Mouse (Mus musculus): ENCODE measurements around the gene Kif26b. TPM values are rescaled to one million over a fixed set of nuclear protein-coding genes. Genes with fewer than 3 reads are reported as not detected.
A peak's percentile ranks its signal among the peaks of the same experiment; 100 is the strongest.

Gene Kif26b
- total and polyA plus RNA-seq, 3 experiments: 0.86 to 3.0 (median 2.4) TPM

DNA sequence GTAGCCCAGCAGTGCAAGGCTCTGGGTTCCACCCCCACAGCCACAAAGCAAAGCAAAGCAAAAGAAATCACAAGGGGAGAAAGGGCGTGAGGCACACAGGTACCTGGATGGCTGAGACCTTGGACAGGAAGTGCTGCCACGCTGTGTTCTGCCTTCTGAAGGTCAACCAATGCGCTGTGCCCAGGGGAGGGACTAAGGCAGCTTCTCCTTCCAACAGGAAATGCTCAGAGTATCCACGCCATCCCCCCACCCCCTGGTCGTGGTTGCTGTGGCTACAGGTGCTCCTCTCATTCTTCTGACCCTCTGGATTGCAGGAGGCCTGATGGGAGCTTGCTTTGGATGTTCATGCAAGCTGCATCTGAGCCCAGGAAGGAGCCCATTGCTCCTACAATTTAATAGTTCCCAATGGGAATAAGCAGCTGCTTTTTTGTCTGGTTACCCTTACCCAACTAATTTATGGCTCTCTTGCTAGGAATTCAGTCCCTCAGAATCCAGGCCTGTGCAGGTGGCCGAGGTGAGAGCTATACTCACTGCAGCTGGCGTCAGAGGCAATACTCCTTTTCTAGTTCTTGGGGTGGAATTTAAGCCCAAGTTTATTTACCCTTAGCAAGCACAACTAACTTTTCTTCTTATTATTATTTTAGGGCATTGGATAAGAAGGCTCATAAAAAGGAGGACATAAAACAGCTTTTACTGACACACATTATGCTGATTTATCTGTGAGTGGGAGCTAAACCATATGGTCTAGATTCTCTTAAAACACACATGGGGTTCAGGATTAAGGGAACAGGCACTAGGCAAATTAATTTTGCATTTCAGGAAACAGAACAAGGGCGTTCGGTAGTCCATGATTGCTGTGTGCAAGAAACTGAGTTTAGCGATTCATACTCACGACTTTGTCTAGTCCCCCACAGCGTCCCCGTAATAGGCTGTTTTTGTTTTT is 61.6 kb downstream of the Kif26b start:
- Histone ChIP-seq H3K36me3 (ENCODE audit: control insufficient read depth, insufficient read depth, low read length) (no peaks in the 10 kb centered on the region), H3K27ac (no peak overlapping the region), H3K4me3 (no peak overlapping the region), H3K79me2 (replicated peaks; ENCODE audit: control insufficient read depth, insufficient read depth, low read length) (no peaks in the 10 kb centered on the region), H3K9ac (ENCODE audit: low read depth, low read length) (no peak overlapping the region), H3K27me3 (ENCODE audit: control insufficient read depth, insufficient read depth, low read length) (no peaks in the 10 kb centered on the region), H3K4me1 (ENCODE audit: control insufficient read depth, insufficient read depth, low read length) (no peaks in the 10 kb centered on the region)
- DNase-seq: no peak
- WGBS: 71% methylated on average over 13 of the region's 13 CpGs
- TF ChIP-seq EP300 (IDR thresholded peaks at IDR 0.05; ENCODE audit: insufficient read depth, low read depth, low read length) (no peak), CTCF (IDR thresholded peaks at IDR 0.05) (no peak), POLR2A (IDR thresholded peaks at IDR 0.05; ENCODE audit: insufficient read depth, low read depth, low read length) (no peak)
- intact Hi-C loops (cut with DNase I): no loop called here

DNA sequence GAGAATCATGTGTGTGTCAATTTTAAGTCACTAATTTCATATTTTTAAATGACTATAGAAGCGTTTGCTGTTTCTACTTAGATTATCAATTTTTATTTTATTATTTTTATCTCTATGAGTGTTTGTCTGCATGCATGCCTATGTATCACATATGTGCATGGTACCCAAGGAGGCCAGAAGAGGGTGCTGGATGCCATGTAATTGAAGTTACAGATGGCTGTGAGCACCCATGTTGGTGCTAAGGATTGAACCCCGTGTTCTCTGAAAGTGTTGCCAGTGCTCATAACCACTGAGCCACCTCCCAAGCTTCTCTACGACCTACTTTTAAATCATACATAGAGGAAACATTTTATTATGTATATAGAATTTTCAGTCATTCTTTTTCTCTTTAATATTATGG is 68.2 kb downstream of the Kif26b start:
- no peak overlapping the region for H3K27ac ChIP-seq
- H3K79me2 ChIP-seq (replicated peaks; ENCODE audit: control insufficient read depth, insufficient read depth, low read length): no peaks in the 10 kb centered on the region
- no peaks in the 10 kb centered on the region for H3K4me1 ChIP-seq (ENCODE audit: control insufficient read depth, insufficient read depth, low read length)
- no peak overlapping the region for H3K9ac ChIP-seq (ENCODE audit: low read depth, low read length)
- H3K27me3 ChIP-seq (ENCODE audit: control insufficient read depth, insufficient read depth, low read length): no peaks in the 10 kb centered on the region
- intact Hi-C loops (cut with DNase I): no loop called here
- no peak for DNase-seq
- no peaks in the 10 kb centered on the region for H3K36me3 ChIP-seq (ENCODE audit: control insufficient read depth, insufficient read depth, low read length)
- WGBS: 94% methylated on average over 3 of the region's 3 CpGs
- no peak for TF ChIP-seq EP300 (IDR thresholded peaks at IDR 0.05; ENCODE audit: insufficient read depth, low read depth, low read length)
- TF ChIP-seq POLR2A (IDR thresholded peaks at IDR 0.05; ENCODE audit: insufficient read depth, low read depth, low read length): no peak
- TF ChIP-seq CTCF (IDR thresholded peaks at IDR 0.05): no peak
- H3K4me3 ChIP-seq: no peak overlapping the region

DNA sequence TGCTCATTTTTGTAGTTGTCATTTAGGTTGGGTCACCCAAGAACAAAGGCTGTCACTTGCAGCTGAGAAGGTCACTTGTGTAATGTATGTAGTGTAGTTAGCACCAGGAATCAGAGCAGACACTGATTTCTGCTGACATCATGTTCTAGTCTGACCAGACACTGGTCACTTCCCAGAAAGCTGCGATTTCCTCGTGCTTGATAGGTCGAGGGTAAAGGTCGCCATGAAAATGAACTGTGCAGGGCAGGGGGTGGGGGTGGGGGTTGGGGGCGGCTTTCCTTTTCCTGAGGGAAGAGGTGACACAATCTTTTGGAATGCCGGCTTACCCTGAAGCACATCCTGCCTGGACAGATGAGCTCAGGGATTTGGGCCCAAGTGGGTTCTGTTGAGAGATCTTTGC is 68.8 kb downstream of the Kif26b start:
- WGBS: 23% methylated on average over 6 of the region's 6 CpGs
- no peak for DNase-seq
- Histone ChIP-seq H3K36me3 (ENCODE audit: control insufficient read depth, insufficient read depth, low read length) (no peaks in the 10 kb centered on the region), H3K79me2 (replicated peaks; ENCODE audit: control insufficient read depth, insufficient read depth, low read length) (no peaks in the 10 kb centered on the region), H3K9ac (ENCODE audit: low read depth, low read length) (no peak overlapping the region), H3K4me3 (no peak overlapping the region), H3K27me3 (ENCODE audit: control insufficient read depth, insufficient read depth, low read length) (no peaks in the 10 kb centered on the region), H3K27ac (no peak overlapping the region), H3K4me1 (ENCODE audit: control insufficient read depth, insufficient read depth, low read length) (no peaks in the 10 kb centered on the region)
- no peak for TF ChIP-seq EP300 (IDR thresholded peaks at IDR 0.05; ENCODE audit: insufficient read depth, low read depth, low read length)
- no peak for TF ChIP-seq POLR2A (IDR thresholded peaks at IDR 0.05; ENCODE audit: insufficient read depth, low read depth, low read length)
- no peak for TF ChIP-seq CTCF (IDR thresholded peaks at IDR 0.05)
- intact Hi-C loops (cut with DNase I): no loop called here

DNA sequence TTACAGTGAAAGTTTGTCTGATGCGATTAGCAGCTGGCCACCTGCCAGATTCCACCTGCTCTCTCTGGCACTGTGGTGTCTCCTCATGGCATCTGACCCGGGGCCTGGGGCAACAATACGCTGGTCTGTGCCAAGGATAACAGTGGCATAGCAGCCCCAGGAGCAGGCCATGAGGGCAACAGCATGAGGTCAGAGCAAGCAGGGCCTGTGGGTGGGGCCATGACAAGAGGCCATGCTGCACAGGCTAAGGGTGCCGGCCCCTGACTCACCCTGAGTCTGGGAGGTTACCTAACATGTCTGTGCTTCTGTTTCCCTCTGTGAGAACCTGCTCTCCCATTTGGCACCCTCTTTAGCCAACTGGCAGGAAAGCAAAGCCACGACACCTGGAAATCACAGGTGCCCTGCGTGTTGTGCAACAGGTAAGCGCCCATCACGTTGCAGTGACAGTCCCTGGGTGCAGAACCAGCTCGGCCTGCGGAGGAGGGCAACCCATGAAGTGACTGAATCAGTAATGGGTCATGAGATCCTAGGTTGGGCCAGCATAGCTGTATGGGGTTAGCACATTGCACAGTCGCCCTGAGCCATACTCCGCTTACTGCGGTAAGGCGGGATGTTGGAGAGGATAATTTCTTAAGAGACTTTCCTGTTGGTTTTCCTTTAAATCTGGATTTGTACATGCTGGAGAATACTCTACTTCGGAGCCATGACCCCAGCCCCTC is 72.1 kb downstream of the Kif26b start:
- H3K9ac ChIP-seq (ENCODE audit: low read depth, low read length): no peak overlapping the region
- peak in 1 of 2 experiments; percentile 5 for DNase-seq
- H3K4me1 ChIP-seq (ENCODE audit: control insufficient read depth, insufficient read depth, low read length): no peaks in the 10 kb centered on the region
- H3K79me2 ChIP-seq (replicated peaks; ENCODE audit: control insufficient read depth, insufficient read depth, low read length): no peaks in the 10 kb centered on the region
- no peak overlapping the region for H3K27ac ChIP-seq
- TF ChIP-seq POLR2A (IDR thresholded peaks at IDR 0.05; ENCODE audit: insufficient read depth, low read depth, low read length) (no peak), EP300 (IDR thresholded peaks at IDR 0.05; ENCODE audit: insufficient read depth, low read depth, low read length) (no peak)
- WGBS: 73% methylated on average over 15 of the region's 15 CpGs
- intact Hi-C loops (cut with DNase I): no loop called here
- no peak overlapping the region for H3K4me3 ChIP-seq
- no peaks in the 10 kb centered on the region for H3K27me3 ChIP-seq (ENCODE audit: control insufficient read depth, insufficient read depth, low read length)
- H3K36me3 ChIP-seq (ENCODE audit: control insufficient read depth, insufficient read depth, low read length): no peaks in the 10 kb centered on the region

DNA sequence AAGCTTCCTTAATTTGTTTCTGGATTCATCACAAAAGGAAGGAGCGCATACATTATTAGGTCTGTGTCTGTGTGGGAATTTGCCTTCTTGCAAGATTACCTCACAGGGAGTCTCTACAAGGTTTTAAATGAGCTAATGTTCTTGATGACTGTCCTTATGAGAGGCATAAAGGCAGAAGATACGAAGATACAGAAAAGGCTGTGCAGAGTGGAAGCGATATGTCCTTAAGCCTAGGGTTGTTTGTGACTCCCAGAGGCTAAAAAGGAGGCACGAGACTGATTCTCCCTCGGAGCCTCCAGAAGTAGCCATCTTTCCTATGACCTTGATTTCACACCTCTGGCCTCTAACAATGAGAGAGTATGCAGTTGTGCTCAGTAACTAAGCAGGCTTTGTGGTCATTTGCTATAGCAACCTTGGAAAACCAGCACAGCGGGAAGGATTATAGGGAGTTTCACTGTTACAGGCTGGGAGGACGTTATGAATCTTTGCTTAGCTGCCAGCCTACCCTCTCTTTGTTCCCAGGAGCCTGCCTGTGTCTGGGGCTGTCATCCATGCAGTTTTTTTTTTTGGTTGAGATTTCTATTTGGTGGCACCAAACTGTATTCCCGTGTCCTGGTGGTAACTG is 80.3 kb downstream of the Kif26b start:
- Histone ChIP-seq H3K36me3 (ENCODE audit: control insufficient read depth, insufficient read depth, low read length) (no peaks in the 10 kb centered on the region), H3K27ac (no peak overlapping the region), H3K4me3 (no peak overlapping the region), H3K79me2 (replicated peaks; ENCODE audit: control insufficient read depth, insufficient read depth, low read length) (no peaks in the 10 kb centered on the region), H3K9ac (ENCODE audit: low read depth, low read length) (no peak overlapping the region), H3K27me3 (ENCODE audit: control insufficient read depth, insufficient read depth, low read length) (no peaks in the 10 kb centered on the region), H3K4me1 (ENCODE audit: control insufficient read depth, insufficient read depth, low read length) (no peaks in the 10 kb centered on the region)
- DNase-seq: no peak
- intact Hi-C loops (cut with DNase I): no loop called here
- TF ChIP-seq POLR2A (IDR thresholded peaks at IDR 0.05; ENCODE audit: insufficient read depth, low read depth, low read length) (no peak), EP300 (IDR thresholded peaks at IDR 0.05; ENCODE audit: insufficient read depth, low read depth, low read length) (no peak), CTCF (IDR thresholded peaks at IDR 0.05) (no peak)
- whole genome bisulfite sequencing: 85% methylated on average over 8 of the region's 8 CpGs
